Mouse (Mus musculus): ENCODE data around the gene Brcc3. TPM values are rescaled to one million over a fixed set of nuclear protein-coding genes. Genes with fewer than 3 reads are reported as not detected.

Brcc3 gene
- polyA plus RNA-seq (2012; rRNA removed) = 1.2 and 1.7 TPM in 2 replicates

DNA sequence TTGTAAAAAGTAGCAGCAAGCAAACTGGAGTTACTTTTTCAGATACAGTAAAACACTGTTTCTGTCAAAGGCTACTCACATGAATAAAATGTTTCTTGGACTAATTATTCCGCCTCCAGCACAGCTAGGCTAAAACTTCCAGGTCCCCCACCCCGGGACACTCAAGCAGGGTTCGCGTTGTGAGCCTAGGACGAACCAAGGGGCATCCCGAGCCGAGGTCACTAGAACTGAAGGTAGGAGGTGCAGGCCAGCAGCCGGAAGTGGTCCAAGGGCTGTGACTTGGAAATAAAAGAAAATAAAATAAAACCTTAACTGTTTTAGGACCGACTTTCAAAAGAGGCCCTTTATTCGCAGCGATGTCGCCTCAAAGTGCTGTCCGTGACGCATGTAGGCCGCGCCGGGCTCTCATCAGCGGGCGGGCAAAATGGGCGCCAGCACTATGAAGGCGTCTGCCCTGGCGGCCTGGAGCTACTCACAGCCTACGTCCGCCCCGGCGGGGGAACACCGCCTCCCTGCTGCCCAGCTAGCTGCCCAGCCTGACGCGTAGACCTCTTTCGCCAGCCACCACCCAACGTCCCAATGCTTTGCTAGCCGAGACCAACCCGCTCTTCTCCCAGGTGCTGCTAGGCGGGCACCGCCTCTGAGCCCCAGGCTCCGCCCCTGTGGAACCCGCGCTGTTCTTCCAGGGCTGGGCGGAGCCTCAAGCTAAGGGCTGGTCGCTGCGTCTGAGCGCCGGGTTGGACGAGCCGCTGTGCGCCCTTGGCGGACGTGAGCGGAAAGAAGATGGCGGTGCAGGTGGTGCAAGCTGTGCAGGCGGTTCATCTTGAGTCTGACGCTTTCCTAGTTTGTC lies at the start of gene Brcc3, which contains the start of the genes Cmc4 and Mtcp1:
Gene Brcc3 (plus strand): TSS at position 693 of the 850 bp plus-strand sequence.
Gene Cmc4 (minus strand): TSS at position 649 of the 850 bp plus-strand sequence.
Gene Mtcp1 (minus strand): TSS at position 653 of the 850 bp plus-strand sequence.

GRCm38 (mm10) chrX:75382195-75382771 lies 34.1 kb upstream of the Brcc3 start, which contains the start of the genes Fundc2 and F8:
Gene Fundc2 (plus strand): TSS chrX:75382399.
Gene F8 (minus strand): TSS chrX:75382615.

Other genes starting within 250 kb of the Brcc3 start
- 4.0 and 4.2 TPM in 2 replicates for gene Fundc2, start 34.2 kb upstream of the Brcc3 start, polyA plus RNA-seq (2012; rRNA removed)
- gene F8, start 34.0 kb upstream of the Brcc3 start, polyA plus RNA-seq (2012; rRNA removed) = 0.76 and 1.9 TPM in 2 replicates
- 4.1 and 5.3 TPM in 2 replicates for gene Cmc4, start within 50 bp of the Brcc3 start, polyA plus RNA-seq (2012; rRNA removed)
- gene Mtcp1, start within 50 bp of the Brcc3 start, polyA plus RNA-seq (2012; rRNA removed) = 6.7 and 8.6 TPM in 2 replicates
- gene Vbp1, start 97.7 kb downstream of the Brcc3 start, polyA plus RNA-seq (2012; rRNA removed) = 0.82 and 1.3 TPM in 2 replicates
- 0.55 and 0.73 TPM in 2 replicates for gene Rab39b, start 161.6 kb downstream of the Brcc3 start, polyA plus RNA-seq (2012; rRNA removed)